Mouse (Mus musculus): ENCODE data around the gene C1qa. TPM values are rescaled to one million over a fixed set of nuclear protein-coding genes. Genes with fewer than 3 reads are reported as not detected.

The C1qa gene
- polyA plus RNA-seq, 1 experiment from 2014 or later = 16.2 TPM

GRCm38 (mm10) chr4:136852989-136853388, 45.6 kb downstream of the C1qa start:
- WGBS = 78% methylated on average over 12 of the region's 12 CpGs
- H3K9ac ChIP-seq = no peak overlapping the region

DNA sequence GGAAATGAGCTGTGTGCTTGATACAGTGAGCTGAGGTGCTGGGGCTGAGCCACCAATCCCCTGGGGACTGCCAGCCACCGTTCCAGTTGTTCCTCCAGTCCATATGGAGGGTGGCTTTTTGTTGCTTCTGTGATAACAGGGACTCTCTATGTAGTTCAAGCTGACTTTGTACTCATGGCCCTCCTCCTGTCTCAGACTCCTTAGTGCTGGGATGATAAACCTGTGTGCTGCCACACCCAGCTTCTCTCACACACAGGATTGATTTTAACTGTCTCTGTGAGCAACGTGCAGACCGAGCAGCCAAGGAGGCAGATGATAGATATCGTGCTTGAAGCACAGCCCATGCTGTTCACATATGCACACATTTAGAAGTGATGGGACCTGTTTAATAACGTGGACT, 46.5 kb downstream of the C1qa start:
- Histone ChIP-seq H3K36me3 (no peaks in the 10 kb centered on the region), H3K4me3 (no peak overlapping the region), H3K27ac (no peak overlapping the region), H3K27me3 (no peaks in the 10 kb centered on the region), H3K9me3 (no peaks in the 10 kb centered on the region), H3K4me2 (replicated peaks) (no peak overlapping the region), H3K4me1 (no peaks in the 10 kb centered on the region), H3K9ac (no peak overlapping the region)
- 70% methylated on average over 5 of the region's 5 CpGs for WGBS
- ATAC-seq (ENCODE audit: insufficient number of reproducible peaks, insufficient read depth, low FRiP score, low TSS enrichment) = no peak

More at GRCm38 (mm10) chr4:136852989-136853388, 45.6 kb downstream of the C1qa start:
- Histone ChIP-seq H3K4me2 (replicated peaks) (no peak overlapping the region), H3K27ac (no peak overlapping the region), H3K36me3 (no peaks in the 10 kb centered on the region), H3K9me3 (no peaks in the 10 kb centered on the region), H3K4me1 (no peaks in the 10 kb centered on the region), H3K4me3 (no peak overlapping the region), H3K27me3 (no peaks in the 10 kb centered on the region)
- no peak for ATAC-seq (ENCODE audit: insufficient number of reproducible peaks, insufficient read depth, low FRiP score, low TSS enrichment)

GRCm38 (mm10) chr4:136848565-136848964, 50.0 kb downstream of the C1qa start:
- Histone ChIP-seq H3K9me3 (no peaks in the 10 kb centered on the region), H3K4me3 (no peak overlapping the region)
- ATAC-seq (ENCODE audit: insufficient number of reproducible peaks, insufficient read depth, low FRiP score, low TSS enrichment) = no peak

GRCm38 (mm10) chr4:136847166-136847565, 51.4 kb downstream of the C1qa start:
- Histone ChIP-seq H3K9me3 (no peaks in the 10 kb centered on the region), H3K4me3 (no peak overlapping the region), H3K9ac (no peak overlapping the region), H3K4me1 (no peaks in the 10 kb centered on the region), H3K4me2 (replicated peaks) (no peak overlapping the region), H3K36me3 (no peaks in the 10 kb centered on the region), H3K27ac (no peak overlapping the region), H3K27me3 (no peaks in the 10 kb centered on the region)
- ATAC-seq (ENCODE audit: insufficient number of reproducible peaks, insufficient read depth, low FRiP score, low TSS enrichment) = no peak
- WGBS = 75% methylated on average over 6 of the region's 6 CpGs

More at GRCm38 (mm10) chr4:136848565-136848964, 50.0 kb downstream of the C1qa start:
- Histone ChIP-seq H3K4me1 (no peaks in the 10 kb centered on the region), H3K36me3 (no peaks in the 10 kb centered on the region), H3K27me3 (no peaks in the 10 kb centered on the region), H3K27ac (no peak overlapping the region), H3K9ac (no peak overlapping the region), H3K4me2 (replicated peaks) (no peak overlapping the region)
- WGBS = 71% methylated on average over 4 of the region's 4 CpGs

Other genes with a start within 250 kb of the C1qa start
- gene Ephb2, start 62.8 kb downstream of the C1qa start, polyA plus RNA-seq (2016; fragmentation: Nextera tagmentation; extraction: Ambion mirVana) = 17.1 and 20.7 TPM in 2 replicates
- gene C1qb, start 12.6 kb downstream of the C1qa start, polyA plus RNA-seq (2016; fragmentation: Nextera tagmentation; extraction: Ambion mirVana) = 28.2 and 29.7 TPM in 2 replicates
- 16.6 and 19.2 TPM in 2 replicates for gene C1qc, start 5.7 kb downstream of the C1qa start, polyA plus RNA-seq (2016; fragmentation: Nextera tagmentation; extraction: Ambion mirVana)
- gene Epha8, start 58.0 kb upstream of the C1qa start, polyA plus RNA-seq (2016; fragmentation: Nextera tagmentation; extraction: Ambion mirVana) = 1.4 and 1.6 TPM in 2 replicates
- 5.9 and 6.0 TPM in 2 replicates for gene Zbtb40, start 150.0 kb upstream of the C1qa start, polyA plus RNA-seq (2016; fragmentation: Nextera tagmentation; extraction: Ambion mirVana)

Data from embryonic facial prominence, embryonic 12.5 days (tissue).